Mouse (Mus musculus) intestine, postnatal 0 days (tissue): ENCODE results near the gene Nod1. TPM values are rescaled to one million over a fixed set of nuclear protein-coding genes. Genes with fewer than 3 reads are reported as not detected.

Experiments
- ATAC-seq: fragments of 200-750 bp; cut with Nextera tagmentation; 2 replicates; pipeline ENCODE4 v1.8.0; 2017; ENCODE audit warnings: mild to moderate bottlenecking, moderate TSS enrichment, moderate library complexity
- H3K27ac ChIP-seq: fragments of 300-500 bp; sonication (generic); 2 replicates; pipeline ENCODE4 v1.5.1; 2014; ENCODE audit warnings: mild to moderate bottlenecking, low read depth, low read length, moderate library complexity
- H3K27me3 ChIP-seq: fragments of 300-500 bp; sonication (generic); replicated peaks from 2 replicates; pipeline ENCODE4 v1.6.1; 2014; ENCODE audit warnings: low read length, mixed read lengths; ENCODE audit not compliant: control insufficient read depth, insufficient read depth
- H3K36me3 ChIP-seq: fragments of 300-500 bp; sonication (generic); 2 replicates; pipeline ENCODE4 v1.6.1; 2014; ENCODE audit warnings: mild to moderate bottlenecking, moderate library complexity; ENCODE audit not compliant: control insufficient read depth, insufficient read depth
- H3K4me1 ChIP-seq: fragments of 300-500 bp; sonication (generic); replicated peaks from 2 replicates; pipeline ENCODE4 v1.6.1; 2014; ENCODE audit warnings: antibody characterized with exemption, low read length, mixed read lengths; ENCODE audit not compliant: control insufficient read depth, insufficient read depth
- H3K4me2 ChIP-seq: fragments of 300-500 bp; sonication (generic); replicated peaks from 2 replicates; pipeline ENCODE4 v1.6.1; 2014; ENCODE audit warnings: low read depth, mild to moderate bottlenecking, moderate library complexity
- H3K4me3 ChIP-seq: fragments of 300-500 bp; sonication (generic); 2 replicates; pipeline ENCODE4 v1.5.1; 2014; ENCODE audit warnings: low read depth, low read length
- H3K9ac ChIP-seq: fragments of 300-500 bp; sonication (generic); 2 replicates; pipeline ENCODE4 v1.6.1; 2014; ENCODE audit warnings: mild to moderate bottlenecking, low read depth, low read length
- H3K9me3 ChIP-seq: fragments of 300-500 bp; sonication (generic); 2 replicates; pipeline ENCODE4 v1.6.1; 2016; ENCODE audit warnings: mixed run types; ENCODE audit not compliant: control insufficient read depth
- CTCF ChIP-seq: sonication (generic); IDR thresholded peaks from 2 replicates; pipeline ENCODE4 v1.5.1; 2016; ENCODE audit warnings: low read depth, mild to moderate bottlenecking, control low read depth, antibody characterized with exemption, moderate library complexity
- WGBS: fragments of 180-500 bp; shearing (Covaris S2); extraction: QIAGEN DNeasy Blood & Tissue Kit; methylation state at CpG from one replicate; pipeline ENCODE4 v1.1.7; 2014; 5-methylcytosine and 5-hydroxymethylcytosine counted together
- polyA plus RNA-seq: library from polyadenylated mRNA; unstranded; fragments of >200 nt; fragmentation: Nextera tagmentation; extraction: Ambion mirVana; gene quantifications from 2 replicates; pipeline ENCODE4 v1.2.1, GENCODE M21; 2015

Gene Nod1
- polyA plus RNA-seq, 1 experiment from 2014 or later, result 2.7 TPM

DNA sequence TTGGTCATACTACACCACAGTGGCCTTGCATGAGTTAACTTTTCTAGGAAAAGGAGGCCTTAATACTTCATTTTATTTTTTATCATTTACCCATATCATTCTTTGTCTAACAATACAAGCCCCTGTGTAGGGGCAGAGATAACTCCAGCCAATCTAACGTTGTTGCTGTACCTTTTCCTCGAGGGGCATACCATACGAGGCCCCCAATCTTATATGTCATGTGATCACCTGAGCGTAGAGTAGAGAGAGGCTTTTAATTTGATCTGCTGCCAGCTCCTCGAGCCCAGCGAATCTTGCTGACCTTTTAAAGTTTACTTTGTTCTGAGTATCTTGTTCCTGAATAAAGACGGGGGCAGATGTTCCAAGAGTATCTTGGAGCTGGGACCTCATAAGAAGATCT, 40.1 kb upstream of the Nod1 start:
- TF ChIP-seq CTCF, result no peak
- Histone ChIP-seq H3K4me2 (no peak overlapping the region), H3K9me3 (no peaks in the 10 kb centered on the region), H3K27me3 (no peaks in the 10 kb centered on the region), H3K27ac (no peak overlapping the region), H3K9ac (no peak overlapping the region), H3K4me1 (0 out of 2 replicates have a peak, but pooled peaks cover 3% of the 10 kb centered on the region), H3K36me3 (no peaks in the 10 kb centered on the region), H3K4me3 (no peak overlapping the region)
- no peak for ATAC-seq
- WGBS, result 68% methylated on average over 7 of the region's 7 CpGs

GRCm38 (mm10) chr6:55010330-55011091, 38.1 kb upstream of the Nod1 start:
- no peak for TF ChIP-seq CTCF
- H3K4me2 ChIP-seq, result no peak overlapping the region
- 59% methylated on average over 4 of the region's 4 CpGs for WGBS
- peak; percentile 63; the same call in 1 of the 2 replicates for ATAC-seq
- H3K4me3 ChIP-seq, result no peak overlapping the region
- no peaks in the 10 kb centered on the region for H3K4me1 ChIP-seq
- H3K9ac ChIP-seq, result no peak overlapping the region
- H3K9me3 ChIP-seq, result no peaks in the 10 kb centered on the region
- no peaks in the 10 kb centered on the region for H3K27me3 ChIP-seq
- H3K36me3 ChIP-seq, result no peaks in the 10 kb centered on the region
- H3K27ac ChIP-seq, result no peak overlapping the region

DNA sequence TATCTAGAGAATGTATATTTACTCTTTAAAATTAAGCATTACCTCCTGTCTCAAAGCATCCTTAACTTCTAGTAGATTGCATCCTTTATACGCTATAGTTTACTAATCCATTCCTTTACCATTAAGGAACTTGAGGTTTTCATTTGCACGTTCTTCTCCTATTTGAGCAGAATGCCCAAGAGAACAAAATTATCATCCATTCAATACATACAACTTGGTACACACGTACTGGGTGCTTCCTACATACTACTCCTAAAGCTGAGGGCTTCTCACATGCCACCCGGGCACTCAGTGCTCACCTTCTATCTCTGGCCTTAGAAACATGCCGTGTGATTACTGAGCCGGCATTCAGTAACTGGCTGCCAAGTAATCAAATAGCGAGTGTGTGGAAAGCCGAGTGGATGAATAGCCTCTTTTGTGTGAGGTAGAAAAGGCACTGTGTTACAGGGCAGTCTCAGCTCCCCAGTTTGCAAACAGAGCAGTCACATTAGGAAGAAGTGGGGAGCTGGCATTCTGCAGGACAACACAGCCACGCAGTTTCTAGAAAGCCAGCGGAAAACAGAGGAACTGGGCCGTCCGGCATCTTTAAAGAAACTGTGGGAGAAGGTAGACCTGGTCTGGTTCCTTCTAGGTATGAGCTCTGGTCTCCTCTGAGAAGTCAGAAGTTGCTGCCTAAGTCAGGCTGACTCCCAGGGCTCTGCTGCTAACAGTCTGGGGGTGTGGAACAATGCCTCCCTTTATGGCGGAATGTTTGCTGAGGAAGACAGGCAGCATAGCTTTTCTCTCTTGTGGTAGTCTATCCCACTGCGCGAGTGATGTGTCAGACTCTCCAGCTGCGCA, 37.2 kb upstream of the Nod1 start:
- Histone ChIP-seq H3K4me2 (no peak overlapping the region), H3K27ac (no peak overlapping the region; the same call in 1 of the 2 replicates), H3K4me1 (no peaks in the 10 kb centered on the region), H3K4me3 (no peak overlapping the region), H3K36me3 (no peaks in the 10 kb centered on the region), H3K9me3 (no peaks in the 10 kb centered on the region), H3K9ac (no peak overlapping the region), H3K27me3 (no peaks in the 10 kb centered on the region)
- no peak for ATAC-seq
- WGBS, result 32% methylated on average over 16 of the region's 16 CpGs
- TF ChIP-seq CTCF, result no peak

- H3K4me1 ChIP-seq, result no peaks in the 10 kb centered on the region
- TF ChIP-seq CTCF, result no peak
- H3K36me3 ChIP-seq, result no peaks in the 10 kb centered on the region
- no peaks in the 10 kb centered on the region for H3K9me3 ChIP-seq
- no peak overlapping the region for H3K4me2 ChIP-seq
- no peaks in the 10 kb centered on the region for H3K27me3 ChIP-seq
- H3K27ac ChIP-seq, result no peak overlapping the region
- no peak overlapping the region for H3K9ac ChIP-seq
- WGBS, result 93% methylated on average over 8 of the region's 8 CpGs
- ATAC-seq, result no peak
- no peak overlapping the region for H3K4me3 ChIP-seq
These were observed 36.0 kb upstream of the Nod1 start for GRCm38 (mm10) chr6:55008401-55008800.

- H3K4me2 ChIP-seq, result no peak overlapping the region
- H3K36me3 ChIP-seq, result no peaks in the 10 kb centered on the region
- H3K4me3 ChIP-seq, result no peak overlapping the region
- WGBS, result 68% methylated on average over 4 of the region's 4 CpGs
- no peak overlapping the region for H3K27ac ChIP-seq
- no peak for ATAC-seq
- no peaks in the 10 kb centered on the region for H3K9me3 ChIP-seq
- no peaks in the 10 kb centered on the region for H3K27me3 ChIP-seq
- TF ChIP-seq CTCF, result no peak
- H3K4me1 ChIP-seq, result no peaks in the 10 kb centered on the region
- H3K9ac ChIP-seq, result no peak overlapping the region
These were observed 31.1 kb upstream of the Nod1 start for GRCm38 (mm10) chr6:55003559-55003958.

GRCm38 (mm10) chr6:55002438-55002837, 30.0 kb upstream of the Nod1 start:
- no peak overlapping the region for H3K4me3 ChIP-seq
- TF ChIP-seq CTCF, result no peak
- no peaks in the 10 kb centered on the region for H3K36me3 ChIP-seq
- no peak overlapping the region for H3K4me2 ChIP-seq
- no peaks in the 10 kb centered on the region for H3K27me3 ChIP-seq
- WGBS, result 51% methylated on average over 4 of the region's 4 CpGs
- no peaks in the 10 kb centered on the region for H3K4me1 ChIP-seq
- H3K9me3 ChIP-seq, result no peaks in the 10 kb centered on the region
- no peak overlapping the region for H3K9ac ChIP-seq
- no peak overlapping the region for H3K27ac ChIP-seq
- ATAC-seq, result no peak
